Mouse (Mus musculus) megakaryocyte, embryonic 14.5 days (primary cell): ENCODE data around the gene Amt.

Source experiments
- FLI1 ChIP-seq: IDR thresholded peaks from 2 replicates; pipeline ENCODE4 v1.6.1; 2012; ENCODE audit warnings: low read length, inconsistent platforms, mixed read lengths
- GATA1 ChIP-seq: IDR thresholded peaks from 3 replicates; pipeline ENCODE4 v1.6.1; 2012; ENCODE audit warnings: mixed read lengths, low read length, inconsistent platforms, borderline replicate concordance

DNA sequence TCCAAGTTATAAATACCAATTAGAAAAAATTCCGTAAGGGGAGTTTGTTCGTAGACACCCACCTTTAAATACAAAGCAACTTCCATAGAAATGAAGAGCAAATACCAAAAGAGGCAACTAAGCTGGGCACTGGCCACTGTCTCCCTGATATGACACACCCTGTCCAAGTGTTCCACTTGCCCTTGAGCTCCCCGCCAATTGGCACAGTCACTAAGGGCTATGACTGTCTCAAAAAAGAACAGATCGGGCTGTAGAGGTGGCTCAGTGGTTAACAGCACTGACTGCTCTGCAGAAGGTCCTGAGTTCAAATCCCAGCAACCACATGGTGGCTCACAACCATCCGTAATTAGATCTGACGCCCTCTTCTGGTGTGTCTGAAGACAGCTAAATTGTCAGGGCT lies 44.8 kb upstream of the Amt start:
- TF ChIP-seq GATA1 (no peak), FLI1 (no peak)
